Mouse (Mus musculus): Measurements from ENCODE around the gene Krtap24-1.

The Krtap24-1 gene

GRCm38 (mm10) chr16:88563045-88563913 lies 48.8 kb downstream of the Krtap24-1 start, which contains the start of gene Cldn8:
Gene Cldn8 (minus strand): TSS chr16:88563183.
- DNase-seq, result no peak

GRCm38 (mm10) chr16:88561617-88562164 lies 50.4 kb downstream of the Krtap24-1 start:
- no peak for DNase-seq

Measured in cerebellum, postnatal 14 days (tissue).